Mouse (Mus musculus) ovary, adult 2 months (tissue): ENCODE measurements around the gene Ubap2. TPM values are rescaled to one million over a fixed set of nuclear protein-coding genes. Genes with fewer than 3 reads are reported as not detected.

Experiments
- polyA plus RNA-seq: library from polyadenylated mRNA; depleted of rRNA; stranded (reverse); fragments of >200 nt; gene quantifications from 2 replicates; pipeline ENCODE4 v1.2.3, GENCODE M21; 2012; rRNA removed

Ubap2 gene
- polyA plus RNA-seq, result 121 and 169 TPM in 2 replicates

GRCm38 (mm10) chr4:41274980-41275850, at the start of gene Ubap2:
Ubap2 (minus strand) TSS chr4:41275144.

GRCm38 (mm10) chr4:41314141-41315129, 39.5 kb upstream of the Ubap2 start, which contains the start of gene Dcaf12:
Dcaf12 (minus strand) TSS chr4:41314889.

Other genes with a start within 250 kb of the Ubap2 start
- 3.5 and 5.0 TPM in 2 replicates for gene Aqp7, start 227.0 kb downstream of the Ubap2 start, polyA plus RNA-seq
- 0.90 and 2.0 TPM in 2 replicates for gene Aqp3, start 177.0 kb downstream of the Ubap2 start, polyA plus RNA-seq
- gene Nol6, start 150.7 kb downstream of the Ubap2 start, polyA plus RNA-seq, result 59.5 and 66.3 TPM in 2 replicates
- 49.2 and 58.3 TPM in 2 replicates for gene Ube2r2, start 139.4 kb downstream of the Ubap2 start, polyA plus RNA-seq
- 30.2 and 35.8 TPM in 2 replicates for gene Dcaf12, start 39.7 kb upstream of the Ubap2 start, polyA plus RNA-seq
- gene Ubap1, start 73.9 kb upstream of the Ubap2 start, polyA plus RNA-seq, result 17.2 and 23.3 TPM in 2 replicates
- 1.7 and 2.6 TPM in 2 replicates for gene Kif24, start 189.7 kb upstream of the Ubap2 start, polyA plus RNA-seq
- gene Nudt2, start 190.0 kb upstream of the Ubap2 start, polyA plus RNA-seq, result 10.4 and 11.9 TPM in 2 replicates
- gene AI464131, start 227.9 kb upstream of the Ubap2 start, polyA plus RNA-seq, result 8.8 and 9.1 TPM in 2 replicates
- 36.8 and 36.9 TPM in 2 replicates for gene 1110017D15Rik, start 242.2 kb upstream of the Ubap2 start, polyA plus RNA-seq